Mouse (Mus musculus): ENCODE data around the gene Galnt18.

DNA sequence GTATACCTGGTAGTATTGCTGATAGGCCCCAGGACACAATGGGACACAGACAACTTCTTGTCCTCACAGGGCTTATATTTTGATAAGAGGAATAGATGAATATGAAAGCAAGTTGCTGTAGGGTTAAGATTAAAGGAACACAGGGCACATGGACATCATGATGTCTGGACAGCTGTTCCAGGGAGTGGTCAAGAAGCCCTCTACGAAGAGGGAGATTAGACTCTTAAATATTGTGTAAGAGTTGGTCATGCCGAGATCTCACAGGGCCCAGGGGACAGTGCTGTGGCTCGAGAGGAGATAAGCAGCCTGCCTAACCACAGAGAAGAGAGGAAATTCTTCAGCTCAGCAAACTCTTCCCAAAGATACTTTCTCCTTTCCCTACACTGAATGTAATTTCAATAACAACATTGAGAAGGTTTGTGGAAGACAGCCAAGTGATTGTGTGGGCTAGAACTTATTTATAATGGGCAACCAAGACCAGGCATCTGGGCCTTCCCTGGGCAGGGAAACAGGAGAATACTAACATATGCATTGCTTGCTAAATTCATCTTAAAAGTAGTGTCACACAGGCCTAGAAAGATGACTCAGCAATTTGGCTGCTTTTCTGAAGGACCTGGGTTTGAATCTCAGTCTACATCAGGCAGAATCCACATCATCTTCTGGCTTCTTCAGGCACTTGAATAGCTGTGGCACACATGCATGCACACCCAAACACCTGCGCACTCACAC, 178.3 kb downstream of the Galnt18 start:
- TF ChIP-seq CTCF (IDR thresholded peaks at IDR 0.05; ENCODE audit: low read depth) (no peak), EP300 (IDR thresholded peaks at IDR 0.05; ENCODE audit: low read depth) (no peak)

Data from liver, embryonic 14.5 days (tissue).